Mouse (Mus musculus) hindbrain, embryonic 11.5 days (tissue): ENCODE measurements around the gene Rnf144b. TPM values are rescaled to one million over a fixed set of nuclear protein-coding genes. Genes with fewer than 3 reads are reported as not detected.

Experiments used
- ATAC-seq: fragments of 200-750 bp; cut with Nextera tagmentation; 2 replicates; pipeline ENCODE4 v1.8.0; 2017; ENCODE audit warnings: mild to moderate bottlenecking, moderate TSS enrichment, moderate library complexity; ENCODE audit not compliant: low FRiP score
- DNase-seq: peaks from one replicate; pipeline ENCODE4 v3.0.0-alpha.2; 2015; ENCODE audit warnings: low spot score
- H3K27ac ChIP-seq: fragments of 300-500 bp; sonication (generic); 2 replicates; pipeline ENCODE4 v1.5.1; 2014; ENCODE audit warnings: mild to moderate bottlenecking, low read depth, low read length
- H3K27me3 ChIP-seq: fragments of 300-500 bp; sonication (generic); 2 replicates; pipeline ENCODE4 v1.6.1; 2014; ENCODE audit warnings: mild to moderate bottlenecking, low read length, moderate library complexity, mixed read lengths; ENCODE audit not compliant: control insufficient read depth, insufficient read depth
- H3K36me3 ChIP-seq: fragments of 300-500 bp; sonication (generic); 2 replicates; pipeline ENCODE4 v1.6.1; 2014; ENCODE audit warnings: mild to moderate bottlenecking, low read length, moderate library complexity, mixed read lengths; ENCODE audit not compliant: control insufficient read depth, insufficient read depth
- H3K4me1 ChIP-seq: fragments of 300-500 bp; sonication (generic); replicated peaks from 2 replicates; pipeline ENCODE4 v1.6.1; 2014; ENCODE audit warnings: low read length, mixed read lengths; ENCODE audit not compliant: control insufficient read depth, insufficient read depth
- H3K4me2 ChIP-seq: fragments of 300-500 bp; sonication (generic); replicated peaks from 2 replicates; pipeline ENCODE4 v1.6.1; 2014; ENCODE audit warnings: mild to moderate bottlenecking, low read depth, low read length
- H3K4me3 ChIP-seq: fragments of 300-500 bp; sonication (generic); 2 replicates; pipeline ENCODE4 v1.5.1; 2014; ENCODE audit warnings: low read depth, low read length
- H3K9ac ChIP-seq: fragments of 300-500 bp; sonication (generic); 2 replicates; pipeline ENCODE4 v1.6.1; 2014; ENCODE audit warnings: low read depth, low read length
- H3K9me3 ChIP-seq: fragments of 300-500 bp; sonication (generic); 2 replicates; pipeline ENCODE4 v1.6.1; 2016; ENCODE audit warnings: low read length; ENCODE audit not compliant: control insufficient read depth
- WGBS: fragments of 180-500 bp; shearing (Covaris S2); extraction: QIAGEN DNeasy Blood & Tissue Kit; methylation state at CpG from one replicate; pipeline ENCODE4 v1.1.7; 2014; 5-methylcytosine and 5-hydroxymethylcytosine counted together
- polyA plus RNA-seq: library from polyadenylated mRNA; unstranded; fragments of >200 nt; fragmentation: Nextera tagmentation; extraction: Ambion mirVana; gene quantifications from 2 replicates; pipeline ENCODE4 v1.2.1, GENCODE M21; 2014

The Rnf144b gene
- polyA plus RNA-seq, 1 experiment from 2014 or later, result 1.2 TPM

- Histone ChIP-seq H3K9ac (no peak overlapping the region), H3K9me3 (no peaks in the 10 kb centered on the region), H3K36me3 (no peaks in the 10 kb centered on the region), H3K4me1 (no peaks in the 10 kb centered on the region), H3K4me3 (no peak overlapping the region), H3K27me3 (no peaks in the 10 kb centered on the region), H3K4me2 (no peak overlapping the region), H3K27ac (no peak overlapping the region)
- ATAC-seq, result no peak
- WGBS, result 80% methylated on average over 13 of the region's 13 CpGs
- DNase-seq, result no peak
These were observed 48.5 kb downstream of the Rnf144b start for GRCm38 (mm10) chr13:47170811-47171555.

GRCm38 (mm10) chr13:47172891-47173290 lies 50.4 kb downstream of the Rnf144b start:
- Histone ChIP-seq H3K9ac (no peak overlapping the region), H3K4me1 (no peaks in the 10 kb centered on the region), H3K36me3 (no peaks in the 10 kb centered on the region), H3K27ac (no peak overlapping the region), H3K4me2 (no peak overlapping the region), H3K27me3 (no peaks in the 10 kb centered on the region), H3K9me3 (no peaks in the 10 kb centered on the region), H3K4me3 (no peak overlapping the region)
- DNase-seq, result no peak
- WGBS, result 91% methylated on average over 10 of the region's 10 CpGs
- no peak for ATAC-seq

DNA sequence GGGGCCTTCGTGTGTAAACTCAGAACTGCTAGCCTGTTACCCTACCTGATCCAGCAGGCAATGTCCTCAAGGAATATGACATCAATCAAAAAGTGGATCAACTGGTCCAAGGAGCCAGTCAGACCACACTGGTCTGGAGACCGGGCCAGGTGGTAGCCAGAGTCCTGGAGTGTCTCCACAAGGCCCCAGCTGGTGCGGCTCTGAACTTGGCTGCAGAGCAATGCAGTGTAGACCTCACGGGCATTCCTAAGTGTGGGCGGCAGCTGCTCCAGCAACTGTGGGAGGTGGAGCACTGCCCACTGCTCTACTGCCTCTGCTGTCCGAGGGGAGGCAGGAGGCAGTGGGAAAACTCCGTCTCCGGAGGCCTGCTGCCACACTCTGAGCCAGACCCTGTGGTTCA lies 55.7 kb downstream of the Rnf144b start:
- Histone ChIP-seq H3K4me3 (no peak overlapping the region), H3K27ac (no peak overlapping the region), H3K36me3 (no peaks in the 10 kb centered on the region), H3K27me3 (no peaks in the 10 kb centered on the region), H3K4me2 (no peak overlapping the region), H3K9ac (no peak overlapping the region), H3K4me1 (no peaks in the 10 kb centered on the region), H3K9me3 (no peaks in the 10 kb centered on the region)
- ATAC-seq (no peak), DNase-seq (no peak)
- WGBS, result 86% methylated on average over 8 of the region's 8 CpGs

DNA sequence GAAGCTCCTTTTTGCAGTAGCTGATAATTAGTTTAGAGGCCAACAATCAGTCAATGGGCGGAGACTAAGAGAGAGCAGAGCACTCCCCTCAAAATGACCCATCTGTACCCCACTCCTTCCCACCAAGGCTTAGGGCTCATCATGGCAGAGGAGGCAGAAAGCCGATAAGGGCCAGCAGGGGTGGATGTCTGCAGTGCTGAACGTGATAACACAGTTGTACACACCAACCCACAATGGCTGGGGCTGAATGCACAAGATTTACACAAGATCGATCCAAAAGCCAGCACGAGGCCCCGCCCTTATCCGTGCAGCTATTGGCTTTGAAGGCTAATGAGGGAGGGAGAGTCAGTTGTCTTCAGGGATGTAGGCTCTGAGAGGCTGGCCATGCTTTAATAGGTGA lies 58.3 kb downstream of the Rnf144b start:
- 85% methylated on average over 7 of the region's 7 CpGs for WGBS
- no peaks in the 10 kb centered on the region for H3K9me3 ChIP-seq
- ATAC-seq (no peak), DNase-seq (no peak)
- no peak overlapping the region for H3K4me3 ChIP-seq
- H3K36me3 ChIP-seq, result no peaks in the 10 kb centered on the region
- no peak overlapping the region for H3K9ac ChIP-seq
- no peaks in the 10 kb centered on the region for H3K4me1 ChIP-seq
- no peak overlapping the region for H3K4me2 ChIP-seq
- no peak overlapping the region for H3K27ac ChIP-seq
- H3K27me3 ChIP-seq, result no peaks in the 10 kb centered on the region

DNA sequence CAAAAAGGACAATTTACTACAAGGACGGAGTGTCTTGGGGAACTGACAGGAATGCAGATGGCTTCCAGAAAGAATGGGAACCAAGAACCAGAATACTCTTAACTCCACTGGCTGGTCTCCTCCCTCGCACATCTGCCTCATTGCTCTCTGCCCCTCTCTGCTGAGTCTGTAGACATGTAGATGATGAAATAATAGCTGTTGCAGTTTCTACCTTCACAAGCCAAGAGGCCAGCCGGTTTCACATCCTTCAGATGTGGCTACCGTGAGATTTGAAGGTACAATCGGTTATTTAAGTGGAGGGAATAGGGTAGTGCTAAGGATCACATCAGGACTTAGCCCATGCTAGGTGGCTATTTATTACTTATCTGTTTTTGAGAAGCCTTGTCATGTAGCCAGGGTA lies 59.9 kb downstream of the Rnf144b start:
- H3K27me3 ChIP-seq, result no peaks in the 10 kb centered on the region
- H3K4me3 ChIP-seq, result no peak overlapping the region
- no peak for DNase-seq
- no peak overlapping the region for H3K27ac ChIP-seq
- H3K36me3 ChIP-seq, result no peaks in the 10 kb centered on the region
- no peaks in the 10 kb centered on the region for H3K9me3 ChIP-seq
- WGBS, result 84% methylated on average over 5 of the region's 5 CpGs
- H3K4me1 ChIP-seq, result no peaks in the 10 kb centered on the region
- no peak overlapping the region for H3K9ac ChIP-seq
- ATAC-seq, result no peak
- no peak overlapping the region for H3K4me2 ChIP-seq

DNA sequence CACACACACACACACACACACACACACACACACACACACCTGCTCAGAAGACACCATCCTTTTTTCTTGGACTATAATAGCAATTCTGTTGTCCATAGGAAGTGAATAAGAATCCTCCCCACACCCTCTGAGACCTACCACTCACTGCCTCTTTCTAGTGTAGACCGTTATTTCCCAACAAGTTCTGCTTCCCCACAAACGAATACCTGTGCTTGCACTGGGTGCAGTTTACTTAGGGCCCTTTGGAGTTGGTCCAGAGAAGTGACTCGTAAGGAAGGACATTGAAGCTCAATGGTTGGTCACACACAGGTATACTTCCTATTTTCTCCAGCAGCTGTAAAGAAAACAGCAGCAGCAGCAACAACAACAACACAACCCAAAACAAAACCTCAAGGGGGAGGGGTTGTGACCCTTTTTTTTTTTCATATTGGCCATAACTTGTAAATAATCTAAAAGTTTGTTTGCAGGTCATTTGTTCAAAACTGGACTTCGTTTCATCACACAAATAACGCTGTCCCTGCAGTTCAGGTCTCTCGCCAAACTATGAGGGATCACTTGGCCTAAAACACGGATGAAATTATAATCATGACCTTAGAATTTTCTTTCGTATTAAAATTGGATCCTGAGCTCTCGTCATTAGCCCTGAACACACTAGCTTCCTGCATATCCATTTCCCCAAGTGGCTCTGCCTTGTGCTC lies 60.7 kb downstream of the Rnf144b start:
- H3K27me3 ChIP-seq, result no peaks in the 10 kb centered on the region
- no peak overlapping the region for H3K4me3 ChIP-seq
- DNase-seq, result no peak
- no peak for ATAC-seq
- 89% methylated on average over 9 of the region's 9 CpGs for WGBS
- H3K4me1 ChIP-seq, result no peaks in the 10 kb centered on the region
- H3K9me3 ChIP-seq, result no peaks in the 10 kb centered on the region
- no peaks in the 10 kb centered on the region for H3K36me3 ChIP-seq
- no peak overlapping the region for H3K27ac ChIP-seq
- no peak overlapping the region for H3K4me2 ChIP-seq
- H3K9ac ChIP-seq, result no peak overlapping the region

DNA sequence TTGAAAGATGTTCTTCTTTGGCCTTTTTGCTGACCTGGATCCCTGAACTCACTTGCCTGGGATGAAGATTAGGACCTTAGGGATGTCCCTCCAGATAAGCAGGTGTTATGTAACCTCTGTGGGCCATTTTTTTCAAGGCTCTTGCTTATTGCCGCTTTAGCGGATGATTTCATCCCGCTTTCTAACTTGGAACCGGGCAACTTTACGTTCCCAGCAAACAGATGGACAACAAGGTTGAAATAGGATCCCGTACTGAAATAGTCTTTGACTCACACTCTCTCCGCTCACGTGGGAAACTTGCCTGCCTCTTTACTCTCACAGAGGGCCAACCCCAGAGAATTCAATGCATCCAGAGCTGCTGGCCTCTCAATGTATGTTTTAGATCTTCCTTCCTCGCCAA lies 61.3 kb downstream of the Rnf144b start:
- H3K36me3 ChIP-seq, result no peaks in the 10 kb centered on the region
- no peak for ATAC-seq
- H3K27me3 ChIP-seq, result no peaks in the 10 kb centered on the region
- H3K9me3 ChIP-seq, result no peaks in the 10 kb centered on the region
- 81% methylated on average over 9 of the region's 9 CpGs for WGBS
- DNase-seq, result no peak
- H3K9ac ChIP-seq, result no peak overlapping the region
- no peak overlapping the region for H3K4me3 ChIP-seq
- no peak overlapping the region for H3K4me2 ChIP-seq
- no peaks in the 10 kb centered on the region for H3K4me1 ChIP-seq
- H3K27ac ChIP-seq, result no peak overlapping the region

DNA sequence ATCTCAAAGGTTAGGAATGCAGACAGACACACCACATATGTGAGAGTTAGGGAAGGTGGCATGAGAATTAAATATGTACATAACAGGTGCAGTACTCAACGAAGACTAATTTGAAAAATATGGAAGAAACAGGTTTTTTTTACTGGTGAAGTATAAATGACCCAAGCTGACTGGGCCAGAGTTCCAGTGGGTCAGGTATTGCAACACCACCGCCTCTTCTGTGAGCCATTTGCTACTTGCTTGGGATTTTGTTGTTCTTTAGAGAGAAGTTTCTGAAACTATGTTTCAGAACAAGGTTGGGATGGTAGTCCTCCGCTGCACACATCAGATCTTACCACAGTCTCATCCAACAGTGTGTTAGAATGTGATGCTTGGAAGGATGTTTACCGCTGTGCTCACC lies 65.4 kb downstream of the Rnf144b start:
- Histone ChIP-seq H3K27me3 (0 out of 2 replicates have a peak, but pooled peaks cover 1% of the 10 kb centered on the region), H3K4me2 (no peak overlapping the region), H3K36me3 (no peaks in the 10 kb centered on the region), H3K9me3 (no peaks in the 10 kb centered on the region), H3K4me3 (no peak overlapping the region), H3K9ac (no peak overlapping the region), H3K4me1 (no peaks in the 10 kb centered on the region), H3K27ac (no peak overlapping the region)
- DNase-seq (no peak), ATAC-seq (no peak)
- WGBS, result 85% methylated on average over 4 of the region's 4 CpGs

- H3K4me1 ChIP-seq, result no peaks in the 10 kb centered on the region
- peaks cover 6% of the 10 kb centered on the region for H3K27me3 ChIP-seq
- ATAC-seq (no peak), DNase-seq (no peak)
- no peak overlapping the region for H3K9ac ChIP-seq
- H3K4me3 ChIP-seq, result no peak overlapping the region
- no peak overlapping the region for H3K4me2 ChIP-seq
- WGBS, result 87% methylated on average over 7 of the region's 7 CpGs
- H3K36me3 ChIP-seq, result no peaks in the 10 kb centered on the region
- no peaks in the 10 kb centered on the region for H3K9me3 ChIP-seq
- H3K27ac ChIP-seq, result no peak overlapping the region
These were observed 67.5 kb downstream of the Rnf144b start for GRCm38 (mm10) chr13:47189971-47190370.
